Mouse (Mus musculus) forebrain, embryonic 11.5 days (tissue): Measurements from ENCODE around the gene Spats2. TPM values are rescaled to one million over a fixed set of nuclear protein-coding genes. Genes with fewer than 3 reads are reported as not detected.
A peak's percentile ranks its signal among the peaks of the same experiment; 100 is the strongest.

Experiments used
- ATAC-seq: fragments of 200-750 bp; cut with Nextera tagmentation; replicated peaks from 2 replicates; pipeline ENCODE4 v1.8.0; 2017; ENCODE audit warnings: moderate TSS enrichment; ENCODE audit not compliant: low FRiP score
- DNase-seq: peaks from one replicate; pipeline ENCODE4 v3.0.0-alpha.2; 2017; ENCODE audit warnings: low spot score
- H3K27ac ChIP-seq: fragments of 300-500 bp; sonication (generic); 2 replicates; pipeline ENCODE4 v1.5.1; 2014; ENCODE audit warnings: low read depth, low read length
- H3K27me3 ChIP-seq: fragments of 300-500 bp; sonication (generic); 2 replicates; pipeline ENCODE4 v1.6.1; 2014; ENCODE audit warnings: mild to moderate bottlenecking, low read length, mixed read lengths; ENCODE audit not compliant: control insufficient read depth, insufficient read depth
- H3K36me3 ChIP-seq: fragments of 300-500 bp; sonication (generic); 2 replicates; pipeline ENCODE4 v1.6.1; 2014; ENCODE audit warnings: mild to moderate bottlenecking, low read length, moderate library complexity, mixed read lengths; ENCODE audit not compliant: control insufficient read depth, insufficient read depth
- H3K4me1 ChIP-seq: fragments of 300-500 bp; sonication (generic); replicated peaks from 2 replicates; pipeline ENCODE4 v1.6.1; 2014; ENCODE audit warnings: low read length, mixed read lengths; ENCODE audit not compliant: control insufficient read depth, insufficient read depth
- H3K4me2 ChIP-seq: fragments of 300-500 bp; sonication (generic); 2 replicates; pipeline ENCODE4 v1.6.1; 2014; ENCODE audit warnings: low read depth, mild to moderate bottlenecking, low read length, moderate library complexity, mixed read lengths; ENCODE audit not compliant: severe bottlenecking
- H3K4me3 ChIP-seq: fragments of 300-500 bp; sonication (generic); 2 replicates; pipeline ENCODE4 v1.5.1; 2014; ENCODE audit warnings: low read depth, low read length
- H3K9ac ChIP-seq: fragments of 300-500 bp; sonication (generic); 2 replicates; pipeline ENCODE4 v1.6.1; 2014; ENCODE audit warnings: low read length
- H3K9me3 ChIP-seq: fragments of 300-500 bp; sonication (generic); 2 replicates; pipeline ENCODE4 v1.6.1; 2016; ENCODE audit warnings: low read length, mixed read lengths; ENCODE audit not compliant: control insufficient read depth
- WGBS: fragments of 180-500 bp; shearing (Covaris S2); extraction: QIAGEN DNeasy Blood & Tissue Kit; methylation state at CpG from one replicate; pipeline ENCODE4 v1.1.7; 2014; 5-methylcytosine and 5-hydroxymethylcytosine counted together
- polyA plus RNA-seq: library from polyadenylated mRNA; unstranded; fragments of >200 nt; fragmentation: Nextera tagmentation; extraction: Ambion mirVana; gene quantifications from 2 replicates; pipeline ENCODE4 v1.2.1, GENCODE M21; 2014

Gene Spats2
- polyA plus RNA-seq, 1 experiment from 2014 or later: 60.7 TPM

DNA sequence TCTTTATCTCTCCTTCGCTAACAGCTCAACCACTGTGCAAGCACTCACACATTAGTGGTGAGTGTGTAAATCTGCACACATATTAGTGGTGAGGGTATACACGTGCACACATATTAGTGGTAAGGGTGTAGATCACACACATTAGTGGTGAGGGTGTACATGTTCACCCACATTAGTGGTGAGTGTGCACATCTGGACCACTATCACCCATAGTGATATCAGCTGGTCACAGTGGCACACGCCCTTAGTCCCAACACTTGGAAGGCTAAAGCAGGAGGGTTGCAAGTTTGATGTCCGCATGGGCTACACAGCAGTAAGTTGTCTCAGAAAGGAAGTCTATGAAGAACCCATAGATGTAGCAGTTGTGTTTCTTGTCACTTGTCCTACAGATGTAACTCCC, 91.9 kb downstream of the Spats2 start:
- peaks cover under 1% of the 10 kb centered on the region; the same call in 1 of the 2 replicates for H3K36me3 ChIP-seq
- no peaks in the 10 kb centered on the region for H3K9me3 ChIP-seq
- no peak overlapping the region for H3K27ac ChIP-seq
- no peak overlapping the region for H3K4me3 ChIP-seq
- H3K9ac ChIP-seq: no peak overlapping the region
- ATAC-seq: no peak
- DNase-seq: no peak
- H3K4me1 ChIP-seq: peaks cover 3% of the 10 kb centered on the region; the same call in 1 of the 2 replicates
- WGBS: 94% methylated on average over 4 of the region's 4 CpGs
- no peak overlapping the region for H3K4me2 ChIP-seq
- H3K27me3 ChIP-seq: peaks cover 15% of the 10 kb centered on the region

DNA sequence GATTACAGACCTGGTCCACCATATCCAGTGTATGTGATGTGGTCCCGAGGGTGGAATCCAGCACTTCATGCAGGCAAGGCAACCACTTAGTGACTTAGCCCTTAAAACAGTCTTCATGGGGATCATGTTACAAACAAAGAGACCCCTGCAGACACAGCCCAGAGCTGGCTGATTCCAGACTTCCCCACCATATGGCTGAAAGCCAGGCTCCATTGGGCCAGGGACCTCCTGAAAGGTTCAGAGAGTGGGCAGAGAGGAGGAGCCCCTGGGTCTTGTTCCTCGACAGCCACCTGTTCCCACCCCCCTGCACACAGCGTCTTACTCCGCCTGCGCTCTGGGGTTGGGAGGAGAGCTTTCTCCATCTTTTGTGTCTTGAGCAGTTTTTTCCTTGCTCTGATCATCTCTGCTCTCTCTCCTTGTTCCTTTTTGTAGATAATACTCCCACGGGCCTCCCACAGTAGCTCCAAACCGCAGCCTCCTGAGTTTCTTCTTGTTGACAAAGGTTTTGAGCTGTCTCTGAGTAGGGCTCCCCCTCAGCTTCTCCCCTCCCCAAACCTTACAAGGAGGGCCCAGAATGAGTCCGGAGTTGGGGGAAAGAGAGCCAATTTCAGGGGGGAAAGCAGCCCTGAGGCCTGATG, 95.7 kb downstream of the Spats2 start:
- Histone ChIP-seq H3K27ac (no peak overlapping the region), H3K4me2 (no peak overlapping the region), H3K4me3 (no peak overlapping the region), H3K4me1 (peaks cover 21% of the 10 kb centered on the region), H3K27me3 (peaks cover 52% of the 10 kb centered on the region), H3K9me3 (no peaks in the 10 kb centered on the region), H3K9ac (no peak overlapping the region), H3K36me3 (no peaks in the 10 kb centered on the region)
- ATAC-seq: no peak
- 7% methylated on average over 8 of the region's 8 CpGs for WGBS
- DNase-seq: no peak

DNA sequence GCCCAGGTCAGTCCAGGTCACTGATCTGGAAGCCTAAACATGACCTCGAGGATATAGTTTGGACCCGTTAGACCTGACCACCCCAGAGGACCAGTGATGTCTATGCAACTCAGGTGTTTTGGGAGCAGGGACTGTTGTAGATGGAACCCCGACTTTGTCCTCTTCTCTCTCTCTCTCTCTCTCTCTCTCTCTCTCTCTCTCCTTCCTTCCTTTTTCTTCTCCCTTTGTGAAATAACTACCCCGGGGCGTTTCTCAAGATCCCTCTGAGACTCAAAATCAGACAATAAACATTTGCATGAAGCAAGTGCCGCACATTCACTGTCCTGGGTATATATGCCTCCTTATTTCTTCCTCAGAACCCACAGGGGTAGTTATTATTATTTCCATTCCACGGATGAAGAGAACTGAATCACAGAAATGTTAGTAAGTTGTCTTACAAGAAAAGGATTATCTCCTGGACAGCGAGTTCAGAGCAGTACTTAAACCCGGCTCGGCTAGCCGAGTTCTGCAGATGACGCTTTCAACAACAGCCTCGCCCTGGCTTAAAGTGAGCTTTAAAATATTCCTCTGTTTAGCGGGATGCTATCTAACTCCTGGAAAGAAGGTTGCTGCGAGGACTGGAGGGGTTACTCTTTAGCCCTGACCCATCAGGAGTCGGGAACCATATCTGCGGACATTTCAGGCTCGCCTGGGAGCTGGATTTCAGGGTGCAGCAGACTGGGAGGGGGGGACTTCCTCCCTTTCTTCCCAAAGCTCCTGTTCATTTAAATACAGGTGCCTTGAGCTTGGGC, 97.3 kb downstream of the Spats2 start:
- no peak for DNase-seq
- peaks cover 67% of the 10 kb centered on the region for H3K27me3 ChIP-seq
- H3K27ac ChIP-seq: no peak overlapping the region
- no peak for ATAC-seq
- H3K9me3 ChIP-seq: no peaks in the 10 kb centered on the region
- peaks cover 21% of the 10 kb centered on the region for H3K4me1 ChIP-seq
- no peaks in the 10 kb centered on the region for H3K36me3 ChIP-seq
- H3K9ac ChIP-seq: no peak overlapping the region
- H3K4me2 ChIP-seq: peak overlapping the region; percentile 50
- WGBS: 6% methylated on average over 18 of the region's 18 CpGs
- H3K4me3 ChIP-seq: peak overlapping the region; percentile 30

DNA sequence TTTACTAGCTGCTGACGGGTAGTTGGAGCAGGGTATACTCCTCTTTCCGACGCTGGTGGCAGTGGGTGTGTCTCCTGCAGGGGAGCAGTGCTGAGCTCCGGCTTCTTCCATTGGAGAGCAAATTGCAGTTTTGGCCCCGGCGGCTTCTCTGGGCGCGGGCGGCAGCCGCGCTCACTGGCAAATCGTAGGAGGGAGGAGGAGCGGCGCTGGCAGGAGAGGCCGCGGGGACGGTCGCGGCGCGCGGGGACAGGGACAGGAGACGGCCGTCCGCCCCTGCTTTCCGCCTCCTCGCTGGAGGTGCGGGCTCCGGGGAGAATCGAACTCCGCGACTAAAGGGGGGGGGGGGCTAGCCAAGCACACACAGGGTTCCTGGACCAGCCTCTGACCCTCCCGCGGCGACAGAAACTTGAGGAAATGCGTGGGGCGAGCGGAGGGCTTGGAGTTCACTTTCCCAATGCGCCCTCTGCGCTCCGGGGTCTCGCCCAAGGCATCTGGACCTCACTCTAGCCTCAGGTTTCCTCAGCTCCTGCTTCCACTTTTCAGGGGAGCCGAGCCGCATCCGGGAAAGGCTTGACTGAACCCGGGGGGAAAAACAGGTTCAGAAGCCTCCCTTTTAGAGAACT, 98.0 kb downstream of the Spats2 start:
- H3K9me3 ChIP-seq: no peaks in the 10 kb centered on the region
- H3K36me3 ChIP-seq: no peaks in the 10 kb centered on the region
- peak overlapping the region; percentile 30 for H3K4me3 ChIP-seq
- no peak for ATAC-seq
- H3K4me2 ChIP-seq: peak overlapping the region; percentile 50
- no peak overlapping the region for H3K9ac ChIP-seq
- peaks cover 69% of the 10 kb centered on the region for H3K27me3 ChIP-seq
- WGBS: under 1% methylated on average over 38 of the region's 46 CpGs
- H3K4me1 ChIP-seq: peaks cover 21% of the 10 kb centered on the region
- peak; percentile 74 for DNase-seq
- no peak overlapping the region for H3K27ac ChIP-seq

DNA sequence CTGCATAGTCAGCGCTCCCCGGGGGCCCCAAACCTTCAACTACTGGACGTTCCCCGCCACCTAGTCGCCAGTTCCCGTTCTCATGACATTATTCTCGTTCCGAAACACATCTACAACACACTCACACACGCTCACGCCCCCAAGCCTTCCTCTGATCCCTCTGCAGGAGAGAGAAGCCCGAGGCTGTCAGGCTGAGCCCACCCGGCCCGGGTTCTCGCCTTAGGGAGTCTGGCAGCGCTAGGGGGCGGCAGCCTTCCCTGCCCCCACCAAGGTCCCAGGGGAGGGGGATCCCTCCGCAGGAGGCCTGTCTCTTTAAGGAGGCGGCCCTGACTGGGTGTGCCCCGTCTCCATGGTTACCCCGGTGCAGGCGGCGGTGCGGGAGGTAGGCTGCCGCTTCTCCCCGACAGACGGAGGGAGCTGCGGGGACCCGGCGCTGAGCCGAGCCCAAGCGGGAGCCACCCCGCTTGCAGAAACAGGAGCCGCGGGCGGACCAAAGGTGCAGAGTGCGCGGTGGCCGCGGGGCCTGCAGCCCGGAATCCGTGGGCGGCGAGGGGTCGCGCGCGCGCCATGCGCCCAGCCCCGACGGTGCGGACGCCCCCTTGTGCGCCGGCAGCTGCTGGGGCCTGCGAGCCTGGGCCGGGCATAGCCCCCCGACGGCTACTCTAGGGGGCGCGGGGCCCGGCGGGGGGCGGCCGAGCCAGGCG, 98.6 kb downstream of the Spats2 start, which contains the start of gene Kcnh3:
Gene Kcnh3 (plus strand): TSS at position 654 of the 704 bp plus-strand sequence.
- 0 out of 2 replicates have a peak, but pooled peaks have one; percentile 21 for ATAC-seq
- Histone ChIP-seq H3K27me3 (peaks cover 72% of the 10 kb centered on the region), H3K27ac (no peak within 1 kb of the TSS), H3K4me2 (peak within 1 kb of the TSS; percentile 50), H3K4me1 (peaks cover 21% of the 10 kb centered on the region), H3K4me3 (peak within 1 kb of the TSS; percentile 30), H3K36me3 (no peaks in the 10 kb centered on the region), H3K9me3 (no peaks in the 10 kb centered on the region), H3K9ac (no peak within 1 kb of the TSS; the same call in 1 of the 2 replicates)
- under 1% methylated on average over 54 of the region's 66 CpGs for WGBS
- DNase-seq: no peak

DNA sequence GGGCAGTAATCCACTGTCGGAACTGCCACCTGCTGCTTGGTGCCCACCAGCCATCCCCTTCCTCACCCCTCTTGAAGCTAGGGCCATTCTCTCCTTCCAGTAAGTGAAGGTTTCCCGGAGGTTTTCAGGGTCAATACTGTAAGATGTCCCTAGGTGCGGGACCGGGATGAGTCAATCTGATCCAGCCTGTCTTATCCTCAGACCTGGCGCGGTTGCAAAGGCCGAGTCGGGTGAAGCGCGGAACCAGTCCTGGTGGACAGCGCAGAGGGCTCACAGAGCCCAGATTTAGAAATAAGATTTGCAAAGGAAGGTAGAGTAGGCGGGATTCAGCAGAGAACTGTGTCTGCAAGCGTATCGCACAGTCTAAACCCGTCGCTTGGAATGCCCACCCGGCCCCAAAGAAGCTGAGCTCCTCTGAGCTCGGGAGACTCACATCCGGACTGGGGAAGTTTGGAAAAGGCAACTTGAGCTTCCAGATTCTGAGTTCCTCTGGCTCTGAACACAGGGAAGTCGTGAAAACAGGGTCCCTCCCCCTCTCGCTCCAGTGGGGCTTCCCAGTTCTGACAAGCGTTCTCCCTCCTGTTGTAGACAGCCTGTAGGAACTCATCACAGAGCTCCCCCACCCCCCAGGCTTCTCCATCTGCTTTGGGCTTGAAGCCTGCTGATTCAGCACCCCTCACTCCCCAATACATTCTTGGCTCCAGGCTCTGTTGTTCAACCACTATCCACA, 99.5 kb downstream of the Spats2 start:
- Histone ChIP-seq H3K36me3 (no peaks in the 10 kb centered on the region), H3K27ac (no peak overlapping the region), H3K9ac (no peak overlapping the region), H3K9me3 (no peaks in the 10 kb centered on the region), H3K4me3 (peak overlapping the region; percentile 30; the same call in 1 of the 2 replicates), H3K27me3 (peaks cover 72% of the 10 kb centered on the region), H3K4me2 (0 out of 2 replicates have a peak overlapping the region, but pooled peaks have one; percentile 8), H3K4me1 (peaks cover 21% of the 10 kb centered on the region)
- no peak for DNase-seq
- no peak for ATAC-seq
- under 1% methylated on average over 22 of the region's 22 CpGs for WGBS

DNA sequence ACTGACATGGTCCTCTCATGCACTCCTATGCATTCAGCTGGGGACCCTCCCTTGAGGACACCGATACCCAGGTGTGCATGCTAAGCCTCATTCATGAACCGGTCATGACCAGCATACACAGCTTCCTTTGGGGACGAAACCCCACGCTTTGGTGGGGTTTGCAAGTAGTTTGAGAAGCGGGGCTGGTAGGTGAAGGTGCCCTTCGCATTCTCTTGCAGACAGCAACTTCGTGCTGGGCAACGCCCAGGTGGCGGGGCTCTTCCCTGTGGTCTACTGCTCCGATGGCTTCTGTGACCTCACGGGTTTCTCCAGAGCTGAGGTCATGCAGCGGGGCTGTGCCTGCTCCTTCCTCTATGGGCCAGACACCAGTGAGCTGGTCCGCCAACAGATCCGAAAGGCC, 100.4 kb downstream of the Spats2 start:
- ATAC-seq (no peak), DNase-seq (no peak)
- H3K27me3 ChIP-seq: peaks cover 72% of the 10 kb centered on the region
- no peak overlapping the region for H3K27ac ChIP-seq
- no peak overlapping the region for H3K4me2 ChIP-seq
- H3K4me1 ChIP-seq: peaks cover 21% of the 10 kb centered on the region
- H3K4me3 ChIP-seq: no peak overlapping the region
- H3K9me3 ChIP-seq: no peaks in the 10 kb centered on the region
- 19% methylated on average over 14 of the region's 14 CpGs for WGBS
- H3K36me3 ChIP-seq: no peaks in the 10 kb centered on the region
- no peak overlapping the region; the same call in 1 of the 2 replicates for H3K9ac ChIP-seq
